Mouse (Mus musculus): ENCODE results near the gene Faah.

GRCm38 (mm10) chr4:116033374-116033773 lies 15.6 kb upstream of the Faah start:
- TF ChIP-seq POLR2A (IDR thresholded peaks at IDR 0.05; ENCODE audit: low read depth, low read length) (no peak), CTCF (conservative IDR thresholded peaks at IDR 0.05; ENCODE audit: insufficient read depth, insufficient read length, low read depth, low read length) (no peak)
